Mouse (Mus musculus) urinary bladder, postnatal 0 days (tissue): Measurements from ENCODE around the gene Dennd2c. TPM values are rescaled to one million over a fixed set of nuclear protein-coding genes. Genes with fewer than 3 reads are reported as not detected.

Source experiments
- polyA plus RNA-seq: library from polyadenylated mRNA; unstranded; fragments of >200 nt; fragmentation: Nextera tagmentation; extraction: Ambion mirVana; gene quantifications from 2 replicates; pipeline ENCODE4 v1.2.1, GENCODE M21; 2015

The Dennd2c gene
- polyA plus RNA-seq: 2.3 and 2.9 TPM in 2 replicates

DNA sequence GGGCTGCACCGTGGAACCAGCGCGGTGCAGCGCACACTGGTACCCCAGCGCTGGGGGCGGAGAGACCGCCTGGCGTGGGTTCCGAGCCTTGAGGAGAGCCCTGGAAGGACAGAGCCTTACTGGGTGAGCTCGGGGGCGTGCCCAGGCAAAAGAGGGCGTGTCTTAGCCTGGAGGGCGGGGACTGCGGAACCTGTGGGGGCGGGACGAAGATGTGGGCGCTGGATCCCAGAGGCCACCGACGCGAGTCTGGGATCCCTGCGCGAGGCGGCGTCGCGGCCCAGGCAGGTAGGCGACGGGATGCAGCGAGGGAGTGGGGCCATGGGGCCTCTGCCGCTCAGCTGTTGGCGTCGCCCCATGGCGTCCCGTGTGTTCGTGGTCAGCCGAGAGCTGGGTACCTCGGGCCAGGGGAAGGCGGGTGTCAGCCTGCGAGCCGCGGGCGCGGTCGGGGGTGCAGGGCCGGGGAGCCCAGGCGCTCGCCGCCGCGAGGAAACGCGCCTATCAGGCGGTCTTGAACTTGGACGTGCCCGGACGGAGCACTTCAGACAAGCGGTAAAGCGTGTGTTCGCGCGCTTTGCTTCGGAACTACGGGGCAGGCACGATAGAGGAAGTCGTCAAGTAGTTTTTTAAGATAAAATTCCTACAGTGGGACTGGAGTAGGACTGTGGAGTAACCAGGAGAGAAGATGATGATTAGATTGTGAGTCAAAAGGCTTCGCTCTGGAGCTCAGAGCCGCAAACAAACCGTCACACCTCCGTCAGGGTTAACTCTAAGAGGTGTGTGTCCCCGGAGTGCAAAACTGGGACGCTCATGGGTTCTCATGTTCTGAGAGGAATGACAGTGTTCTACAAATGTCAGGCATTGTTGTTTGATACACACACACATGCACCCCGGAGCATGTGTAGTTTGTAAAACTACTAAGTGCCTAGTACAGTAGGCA lies at the start of gene Dennd2c:
Gene Dennd2c, plus strand, starts transcription at position 151 of the 937 bp plus-strand sequence.

DNA sequence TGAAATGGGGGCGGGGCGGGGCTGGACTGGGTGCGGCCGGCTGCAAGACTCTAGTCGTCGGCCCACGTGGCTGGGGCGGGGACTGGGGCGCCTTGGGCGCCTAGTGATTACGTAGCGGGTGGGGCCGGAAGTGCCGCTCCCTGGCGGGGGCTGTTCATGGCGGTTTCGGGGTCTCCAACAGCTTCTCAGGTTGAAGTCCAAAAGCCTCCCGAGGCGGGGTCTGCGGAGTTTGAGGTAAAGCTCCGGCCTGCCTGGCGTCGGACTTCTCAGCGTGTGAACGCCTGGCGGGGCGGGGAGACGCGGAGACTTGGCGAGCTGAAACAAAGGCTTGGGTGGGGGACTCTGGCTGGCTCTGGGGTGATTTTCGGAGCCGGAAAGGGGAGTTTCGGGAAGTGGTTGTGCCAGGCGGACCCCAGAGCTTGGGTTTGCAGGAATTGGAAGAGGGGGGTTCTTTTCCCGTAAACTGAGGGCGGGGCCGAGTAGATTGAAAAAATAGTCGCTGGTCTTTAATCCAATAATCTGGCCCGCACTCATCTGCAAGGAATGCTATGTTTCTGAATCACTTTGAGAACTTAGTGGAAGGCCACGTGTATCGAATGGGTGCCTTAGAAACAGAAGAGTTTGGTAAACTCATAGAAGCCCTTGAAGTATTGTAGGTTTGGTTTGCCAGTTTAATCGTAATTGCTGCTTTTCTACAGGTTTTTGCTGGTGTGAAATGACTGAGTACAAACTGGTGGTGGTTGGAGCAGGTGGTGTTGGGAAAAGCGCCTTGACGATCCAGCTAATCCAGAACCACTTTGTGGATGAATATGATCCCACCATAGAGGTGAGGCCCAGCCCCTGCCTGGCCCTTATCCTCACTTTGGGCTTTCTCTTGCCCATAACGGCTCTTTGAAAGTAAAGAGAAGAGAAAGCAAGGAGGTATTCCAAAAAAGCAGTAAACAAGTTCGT lies 43.9 kb upstream of the Dennd2c start, which contains the start of gene Nras:
Gene Nras, plus strand, starts transcription at position 79 of the 951 bp plus-strand sequence.

DNA sequence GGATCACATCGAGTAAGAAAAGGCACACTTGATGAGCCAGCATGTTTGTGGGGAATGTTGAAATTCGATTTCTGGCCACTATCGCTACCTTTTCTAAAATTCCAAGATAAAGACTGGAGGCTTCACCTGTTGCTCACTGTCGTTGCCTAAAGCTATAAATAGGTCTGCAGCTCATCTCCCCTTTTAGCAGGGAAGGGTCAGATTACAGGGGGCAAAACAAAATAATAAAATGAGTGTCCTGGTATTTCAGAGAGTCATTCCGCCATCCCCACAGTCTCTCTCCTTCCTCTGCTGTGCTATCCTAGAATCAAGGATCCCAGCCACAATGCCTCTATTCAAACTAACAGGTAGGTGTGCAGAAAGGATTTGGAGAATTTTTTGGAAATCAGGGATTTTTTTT lies 28.6 kb upstream of the Dennd2c start, which contains the start of gene Ampd1:
Gene Ampd1, plus strand, starts transcription at position 244 of the 400 bp plus-strand sequence.

DNA sequence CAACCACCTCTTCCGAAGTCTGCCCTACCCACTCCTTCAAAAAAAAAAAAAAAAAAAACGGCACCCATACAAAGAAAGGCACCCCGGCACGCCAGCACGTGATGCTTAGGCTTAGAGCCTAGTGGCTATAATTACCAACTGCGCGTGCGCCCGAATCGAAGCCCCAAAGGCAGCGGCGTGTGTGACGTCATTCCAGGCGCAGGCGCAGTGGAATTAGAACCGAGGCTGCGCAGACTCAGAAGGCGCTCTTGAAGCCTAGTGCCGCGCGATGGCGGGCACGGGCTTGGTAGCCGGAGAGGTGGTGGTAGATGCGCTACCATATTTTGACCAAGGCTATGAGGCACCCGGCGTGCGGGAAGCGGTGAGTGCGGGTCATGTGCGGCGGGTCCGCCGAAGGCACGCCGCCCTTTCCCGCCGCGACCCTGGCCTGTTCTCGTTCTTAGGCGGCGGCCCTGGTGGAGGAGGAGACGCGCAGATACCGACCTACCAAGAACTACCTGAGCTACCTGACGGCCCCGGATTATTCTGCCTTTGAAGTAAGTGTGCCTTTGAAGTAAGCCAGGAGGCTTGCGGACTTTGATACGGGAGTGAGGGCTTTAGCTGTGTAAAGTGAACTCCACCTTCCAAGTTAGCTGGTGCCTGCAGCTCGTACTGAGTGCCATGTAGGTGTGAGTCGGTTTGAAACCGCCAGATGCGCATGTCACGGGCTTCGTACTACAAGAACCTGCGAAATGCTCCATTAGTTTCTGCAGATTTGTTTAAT lies 69.3 kb downstream of the Dennd2c start, which contains the start of gene Bcas2:
Gene Bcas2, plus strand, starts transcription at position 151 of the 763 bp plus-strand sequence.

Other genes with a start within 250 kb of the Dennd2c start
- gene Sycp1, start 166.5 kb upstream of the Dennd2c start, polyA plus RNA-seq: not detected in 2 replicates
- not detected in 2 replicates for gene Nr1h5, start 138.5 kb upstream of the Dennd2c start, polyA plus RNA-seq
- 56.1 and 74.6 TPM in 2 replicates for gene Sike1, start 106.9 kb upstream of the Dennd2c start, polyA plus RNA-seq
- gene Csde1, start 82.2 kb upstream of the Dennd2c start, polyA plus RNA-seq: 199 and 245 TPM in 2 replicates
- gene Nras, start 44.3 kb upstream of the Dennd2c start, polyA plus RNA-seq: 45.5 and 51.8 TPM in 2 replicates
- gene Ampd1, start 28.6 kb upstream of the Dennd2c start, polyA plus RNA-seq: not detected in 2 replicates
- gene Bcas2, start 69.1 kb downstream of the Dennd2c start, polyA plus RNA-seq: 77.0 and 92.2 TPM in 2 replicates
- 8.5 and 9.4 TPM in 2 replicates for gene Trim33, start 176.7 kb downstream of the Dennd2c start, polyA plus RNA-seq